Mouse (Mus musculus) NIH3T3 (cell line): Measurements from ENCODE around the gene Prss33.
"Not testable (repeated sequence)": the region's sequence is repeated elsewhere in the genome, so short reads cannot be mapped to it uniquely, and the experiment has no call there.

ENCODE experiments used
- DNase-seq: peaks from one replicate; pipeline ENCODE4 v3.0.0-alpha.2; 2012; ENCODE audit warnings: low read depth

Prss33 gene

DNA sequence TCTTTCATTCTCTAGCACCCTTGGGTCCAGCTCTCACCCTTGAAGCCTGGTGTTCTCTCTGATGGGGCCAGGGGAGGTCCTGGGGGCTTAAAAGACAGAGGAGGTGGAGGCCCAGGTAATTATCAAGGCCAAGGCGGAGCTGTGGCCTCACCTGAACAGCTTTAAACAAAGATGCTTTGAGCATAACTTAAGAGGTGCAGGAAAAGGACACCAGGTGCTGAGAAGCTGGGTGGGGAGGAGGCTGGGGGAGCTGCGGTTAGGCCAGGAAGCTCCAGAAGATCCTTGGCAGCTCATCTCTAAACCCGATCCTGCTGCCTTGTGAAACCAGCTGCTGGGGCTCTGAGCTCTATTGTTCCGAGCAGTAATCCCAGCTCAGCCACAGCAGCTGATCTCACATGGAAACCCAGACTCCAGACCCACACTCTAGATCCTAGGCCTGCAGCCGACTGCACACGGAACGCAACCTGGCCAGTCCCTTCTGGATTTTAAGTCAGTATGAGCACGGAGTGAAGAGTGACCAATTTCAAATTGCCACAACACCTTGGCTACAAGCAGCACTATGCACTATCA, at the start of gene Prss33:
Gene Prss33, minus strand, starts transcription at position 51 of the 570 bp plus-strand sequence.
- no peak for DNase-seq

DNA sequence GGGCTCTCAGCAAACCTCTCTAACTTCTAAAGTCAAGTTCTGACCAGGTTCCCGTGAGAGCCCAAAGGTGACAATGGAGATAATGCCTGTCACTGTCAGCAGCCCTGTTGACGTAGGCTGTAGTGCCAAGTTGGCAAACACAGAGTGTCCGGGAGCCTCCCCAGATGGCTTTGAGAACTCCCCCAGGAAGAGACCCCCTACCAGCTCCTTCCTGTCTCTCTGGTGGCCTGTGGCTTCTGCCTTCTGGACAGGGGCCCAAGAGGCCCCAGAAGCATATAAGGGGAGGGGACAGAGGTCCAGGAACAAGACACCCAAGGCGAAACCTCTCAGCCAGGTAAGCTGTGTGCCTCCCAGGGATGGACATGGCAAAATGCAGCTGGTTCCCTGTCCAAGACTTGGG, 44.7 kb upstream of the Prss33 start, which contains the start of the genes Dcpp1 and Dcpp2:
Gene Dcpp1, plus strand, starts transcription at position 301 of the 400 bp plus-strand sequence.
Gene Dcpp2, plus strand, starts transcription at position 305 of the 400 bp plus-strand sequence.
- DNase-seq, result not testable (repeated sequence)

DNA sequence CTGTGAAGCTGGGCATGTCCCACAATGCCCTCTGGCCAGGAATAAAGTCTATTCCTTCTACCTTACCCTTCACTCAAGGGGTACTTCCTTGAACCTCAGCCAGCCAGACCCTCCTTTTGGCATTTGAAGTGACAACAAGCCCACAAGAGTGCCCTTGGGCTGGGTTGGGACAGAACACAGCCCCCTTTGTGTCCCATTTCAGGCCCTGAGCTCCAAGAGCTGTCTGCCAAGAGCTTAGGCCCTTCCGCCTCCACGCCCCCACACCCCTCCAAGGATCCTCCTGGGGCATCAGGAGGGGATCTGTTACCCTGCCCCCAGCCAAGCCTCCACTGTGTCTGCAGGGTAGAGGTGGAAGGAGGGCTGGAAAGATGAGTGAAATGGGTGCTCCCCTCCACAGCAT, 41.3 kb upstream of the Prss33 start:
- no peak for DNase-seq

DNA sequence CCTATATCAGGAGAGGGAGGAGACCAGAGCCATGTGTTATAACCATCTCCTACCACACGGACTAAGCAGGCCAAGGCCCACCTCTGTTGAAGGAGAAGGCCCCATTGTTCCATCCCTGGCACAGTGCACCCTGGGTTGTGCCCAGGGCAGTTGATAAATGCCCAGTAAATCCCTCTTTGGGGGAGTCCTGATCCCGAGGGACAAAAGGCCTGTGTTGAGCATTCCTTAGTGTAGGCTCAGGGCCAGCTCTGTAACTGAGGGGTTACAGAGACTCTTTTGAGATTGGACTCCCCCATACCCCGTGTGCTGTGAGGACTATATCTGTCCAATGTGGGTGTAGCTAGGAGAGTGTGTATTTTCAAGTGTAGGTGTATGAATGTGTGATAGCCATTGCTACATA, 40.9 kb upstream of the Prss33 start:
- DNase-seq, result no peak

DNA sequence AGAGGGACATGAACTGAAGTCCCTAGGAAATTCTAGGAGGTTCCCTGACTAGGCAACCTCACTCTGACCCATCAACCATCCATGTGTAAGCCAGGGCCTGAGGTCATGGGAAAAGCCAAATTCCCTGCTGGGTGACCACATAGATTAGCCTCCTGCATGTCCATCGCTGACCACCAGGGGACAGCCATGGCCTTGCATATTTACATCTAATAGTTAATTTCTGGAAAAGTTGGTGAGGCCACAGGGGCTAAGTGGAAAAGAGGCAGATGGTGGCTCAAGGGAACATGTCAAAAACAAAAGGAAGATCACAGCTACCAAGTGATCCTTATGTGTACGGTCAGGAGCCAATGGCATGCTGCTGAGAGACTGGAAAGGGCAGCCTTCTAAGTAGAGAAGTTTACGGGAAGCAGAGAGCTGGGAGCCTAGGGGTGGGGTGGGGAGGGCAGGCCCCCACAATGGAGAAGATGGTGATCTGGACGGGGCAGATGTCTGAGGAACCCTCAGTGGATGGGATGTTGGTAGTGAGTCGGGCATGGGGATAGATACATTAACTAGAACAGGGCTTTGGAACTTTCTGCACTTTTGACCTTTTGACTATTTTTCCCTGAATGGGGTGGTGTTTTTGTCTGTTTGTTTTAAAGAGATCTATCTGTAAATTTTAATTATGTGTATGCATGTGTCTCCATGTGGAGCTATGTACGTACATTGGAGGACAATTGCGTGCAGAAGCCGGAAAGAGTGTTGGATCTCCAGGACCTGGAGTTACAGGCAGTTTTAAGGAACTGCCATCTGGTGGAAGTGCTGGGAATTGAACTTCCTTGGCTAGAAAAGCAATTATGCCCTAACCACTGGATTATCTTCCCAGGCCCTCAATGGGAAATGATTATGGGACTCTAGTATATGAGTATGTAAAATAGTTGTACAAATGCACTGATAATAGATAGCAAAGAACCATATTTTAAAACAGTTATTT, 38.3 kb upstream of the Prss33 start:
- DNase-seq, result peak; percentile 80

- DNase-seq, result no peak
These were observed 32.7 kb upstream of the Prss33 start for GRCm38 (mm10) chr17:23868513-23868912.

- DNase-seq, result no peak
These were observed 31.9 kb upstream of the Prss33 start, which contains the start of gene Prss21 for GRCm38 (mm10) chr17:23867756-23868155. Gene Prss21, plus strand, starts transcription at chr17:23868056.

DNA sequence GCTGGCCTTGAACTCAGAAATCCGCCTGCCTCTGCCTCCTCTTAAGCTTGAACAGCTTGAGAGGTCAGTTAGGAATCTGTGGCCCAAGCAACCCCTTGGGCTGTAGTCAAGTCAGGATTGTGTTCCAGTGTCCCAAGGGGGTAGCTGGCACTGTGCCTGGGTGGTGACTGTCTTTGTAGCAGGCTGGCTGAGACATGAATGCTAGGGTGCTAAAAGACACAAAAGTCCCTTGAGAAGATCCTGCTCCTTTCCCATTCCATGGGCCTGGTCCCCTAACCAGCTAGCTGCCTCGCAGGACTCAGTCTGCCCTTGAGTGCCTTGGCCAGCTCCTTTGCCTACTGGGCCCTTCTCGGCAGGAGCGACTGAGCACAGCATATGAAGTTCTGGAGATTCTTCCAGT, 27.1 kb upstream of the Prss33 start:
- no peak for DNase-seq

GRCm38 (mm10) chr17:23857913-23858312, 22.1 kb upstream of the Prss33 start:
- no peak for DNase-seq

- peak; percentile 67 for DNase-seq
These were observed 21.3 kb upstream of the Prss33 start for GRCm38 (mm10) chr17:23857193-23857592.

DNA sequence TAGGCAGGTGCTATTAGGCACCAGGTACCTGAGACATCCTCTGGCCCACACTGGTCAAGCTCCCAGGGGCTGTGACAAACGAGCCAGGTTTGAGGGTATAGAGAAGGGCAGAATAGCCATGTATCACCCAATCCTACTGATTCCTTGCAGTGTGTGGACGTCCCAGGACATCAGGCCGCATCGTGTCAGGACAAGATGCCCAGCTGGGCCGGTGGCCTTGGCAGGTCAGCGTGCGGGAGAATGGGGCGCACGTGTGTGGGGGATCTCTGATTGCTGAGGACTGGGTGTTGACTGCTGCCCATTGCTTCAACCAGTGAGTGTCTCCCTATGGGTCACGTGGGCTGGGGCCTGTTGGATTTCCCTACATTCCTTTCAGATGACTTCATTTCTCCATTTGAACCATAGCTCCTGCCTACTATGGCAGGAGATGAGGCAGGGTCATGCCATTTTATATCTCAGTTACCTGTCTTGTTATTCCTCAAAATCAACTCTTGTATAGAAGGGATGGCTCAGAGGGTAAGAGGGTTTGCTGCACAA, 18.4 kb upstream of the Prss33 start:
- DNase-seq, result peak; percentile 49

DNA sequence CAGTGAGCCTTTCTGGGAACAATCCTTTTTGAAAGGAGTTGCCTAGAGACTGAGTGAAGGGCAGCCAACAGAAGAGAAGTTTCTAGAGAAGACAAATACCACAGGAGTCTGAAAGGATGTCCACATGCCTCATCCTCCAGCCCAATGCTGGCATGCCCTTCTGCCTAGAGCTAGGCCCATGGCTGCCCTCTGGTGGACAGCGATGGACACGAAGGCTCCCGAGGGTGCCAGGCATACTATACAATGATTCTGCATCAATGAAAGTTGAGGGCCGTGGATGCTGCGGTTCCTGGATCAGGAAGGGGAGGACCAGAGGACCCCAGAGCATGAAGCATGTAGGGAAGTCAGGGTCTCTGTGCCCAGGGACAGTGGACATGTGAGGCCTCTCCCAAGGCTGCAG, 17.4 kb upstream of the Prss33 start:
- DNase-seq, result peak; percentile 86

- peak; percentile 92 for DNase-seq
These were observed 15.2 kb upstream of the Prss33 start for GRCm38 (mm10) chr17:23850853-23851749.

GRCm38 (mm10) chr17:23850028-23850427, 14.2 kb upstream of the Prss33 start:
- DNase-seq, result no peak

- peak; percentile 69 for DNase-seq
These were observed 8.0 kb upstream of the Prss33 start, which contains the start of the genes Prss32 and Prss41 for GRCm38 (mm10) chr17:23843812-23844273. Gene Prss32, plus strand, starts transcription at chr17:23843855. Gene Prss41, minus strand, starts transcription at chr17:23844172.

DNA sequence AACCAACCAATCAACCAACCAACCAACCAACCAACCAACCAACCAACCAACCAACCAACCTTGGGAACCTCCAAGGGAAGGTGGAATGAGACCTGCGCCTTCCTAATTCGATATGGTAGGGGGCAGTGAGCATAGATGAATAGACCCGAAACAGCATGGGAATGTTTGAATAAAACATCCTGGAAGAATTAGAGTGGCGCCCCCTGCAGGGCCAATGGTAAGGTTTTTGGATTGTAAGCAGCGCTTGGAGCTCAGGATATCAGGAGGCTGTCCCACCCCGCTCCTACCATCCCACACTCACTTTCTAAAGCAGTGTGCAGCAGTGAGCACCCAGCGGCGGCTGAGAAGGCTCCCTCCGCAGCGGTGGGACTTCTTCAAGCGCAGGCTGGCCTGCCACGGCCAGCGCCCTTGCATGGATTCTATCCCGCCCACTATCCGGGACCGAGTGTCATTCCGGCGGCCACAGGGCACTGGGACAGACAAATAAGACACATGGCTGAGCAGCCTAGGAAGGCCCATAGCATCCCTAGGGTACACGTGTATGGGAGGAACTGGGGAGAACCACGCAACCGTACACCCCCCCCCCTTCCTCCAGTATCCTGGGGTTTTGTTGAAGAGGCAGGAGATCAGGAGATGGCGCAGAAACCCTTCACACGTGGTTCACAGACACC, 7.4 kb upstream of the Prss33 start:
- DNase-seq, result no peak

GRCm38 (mm10) chr17:23841145-23841544, 5.3 kb upstream of the Prss33 start:
- DNase-seq, result peak; percentile 87

- DNase-seq, result no peak
These were observed 4.7 kb downstream of the Prss33 start for GRCm38 (mm10) chr17:23831201-23831600.

GRCm38 (mm10) chr17:23829064-23829619, 6.7 kb downstream of the Prss33 start, which contains the start of gene Elob:
Gene Elob, minus strand, starts transcription at chr17:23829136.
- peak; percentile 93 for DNase-seq

GRCm38 (mm10) chr17:23828271-23829001, 7.4 kb downstream of the Prss33 start:
- DNase-seq, result peak; percentile 67
